Mouse (Mus musculus): ENCODE data around the gene Tnf.
A peak's percentile ranks its signal among the peaks of the same experiment; 100 is the strongest.

The Tnf gene

GRCm38 (mm10) chr17:35174201-35174977, 27.4 kb downstream of the Tnf start:
- DNase-seq (ENCODE audit: low spot score in 2 of 2), result no peak

DNA sequence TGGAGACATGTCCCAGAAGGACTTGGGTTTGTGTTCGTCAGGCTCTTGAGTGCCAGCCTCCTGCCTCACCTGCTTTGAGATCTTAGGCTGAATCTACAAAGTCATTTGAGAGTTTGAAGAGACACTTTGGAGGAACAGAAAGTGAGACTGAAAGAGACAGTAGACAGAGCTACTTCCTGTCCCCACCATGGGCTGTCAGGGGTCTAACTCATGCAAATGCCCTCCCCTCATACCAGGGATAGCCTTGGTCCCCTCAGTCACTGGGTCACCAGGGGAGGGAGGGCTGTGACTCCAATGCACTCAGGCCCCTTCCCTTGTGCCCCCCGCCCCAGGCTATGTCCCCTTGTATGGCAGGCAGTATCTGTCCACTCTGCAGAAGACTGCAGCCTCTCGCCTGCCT, 28.5 kb downstream of the Tnf start:
- DNase-seq (ENCODE audit: low spot score in 2 of 2), result no peak

GRCm38 (mm10) chr17:35172445-35173234, 29.2 kb downstream of the Tnf start:
- no peak for DNase-seq (ENCODE audit: low spot score in 2 of 2)

DNA sequence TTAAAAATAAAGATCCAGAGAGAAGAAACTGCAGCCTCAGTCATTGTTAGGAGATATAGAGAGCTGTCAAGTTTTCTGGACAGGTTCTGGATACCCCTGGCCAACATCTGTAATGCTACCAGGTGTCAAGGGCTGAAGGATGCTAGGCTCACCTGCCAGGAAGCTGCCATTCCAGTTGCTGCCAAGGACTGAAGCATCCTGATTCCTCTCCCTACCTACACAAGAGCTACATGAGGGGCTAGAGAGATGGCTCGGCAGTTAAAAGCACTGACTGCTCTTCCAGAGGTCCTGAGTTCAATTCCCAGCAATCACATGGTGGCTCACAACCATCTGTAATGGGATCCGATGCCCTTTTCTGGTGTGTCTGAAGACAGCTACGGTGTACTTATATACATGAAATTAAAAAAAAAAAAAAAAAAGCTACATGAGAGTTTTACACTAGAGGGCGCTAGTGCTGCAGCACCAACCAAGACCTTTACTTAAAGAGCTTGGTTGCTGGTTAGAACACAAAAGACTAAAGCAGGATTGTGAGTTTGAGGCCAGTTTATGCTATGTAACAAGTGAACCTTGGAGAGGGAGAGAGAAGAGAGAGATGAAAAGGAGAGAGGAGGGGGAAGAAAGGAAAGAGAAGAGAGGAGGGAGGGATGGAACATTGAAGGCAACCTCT, 33.1 kb downstream of the Tnf start:
- peak in 1 of 2 experiments; percentile 65 for DNase-seq (ENCODE audit: low spot score in 2 of 2)

- DNase-seq (ENCODE audit: low spot score in 2 of 2), result no peak
Measured at GRCm38 (mm10) chr17:35167794-35168193, 34.0 kb downstream of the Tnf start.

DNA sequence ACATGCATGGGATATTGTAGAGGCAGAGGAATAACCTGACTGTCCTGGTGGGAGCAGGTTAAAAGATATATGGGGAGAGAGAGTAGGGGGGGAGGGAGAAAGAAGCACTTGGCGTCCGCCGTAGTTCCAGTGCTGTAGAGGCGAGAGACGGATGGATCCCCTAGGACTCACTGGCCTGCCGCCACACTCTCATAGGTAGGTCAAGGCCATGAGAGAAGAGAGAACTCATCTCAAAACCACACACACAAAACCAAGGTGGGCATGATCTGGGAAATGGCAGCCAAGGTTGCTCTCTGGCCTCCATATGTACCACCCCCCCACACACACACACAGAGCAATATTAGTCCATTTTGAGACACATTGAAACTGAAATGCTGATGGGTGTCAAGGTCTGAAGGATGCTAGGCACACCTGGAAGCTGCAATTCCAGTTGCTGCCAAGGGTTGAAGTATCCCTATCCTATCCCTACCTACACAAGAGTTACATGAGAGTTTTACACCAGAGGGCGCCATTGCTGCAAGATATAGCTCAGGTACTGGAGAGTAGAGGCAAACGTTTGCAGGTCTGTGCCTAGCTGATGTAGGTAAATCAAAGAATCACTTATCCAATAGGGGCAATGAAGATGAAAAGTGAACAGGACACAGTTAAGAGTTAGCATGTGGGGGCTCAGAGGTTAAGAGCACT, 35.3 kb downstream of the Tnf start:
- peak; percentile 65 to 79 for DNase-seq (ENCODE audit: low spot score in 2 of 2)

- DNase-seq (ENCODE audit: low spot score in 2 of 2), result no peak
Measured at GRCm38 (mm10) chr17:35165451-35166155, 36.2 kb downstream of the Tnf start.

DNA sequence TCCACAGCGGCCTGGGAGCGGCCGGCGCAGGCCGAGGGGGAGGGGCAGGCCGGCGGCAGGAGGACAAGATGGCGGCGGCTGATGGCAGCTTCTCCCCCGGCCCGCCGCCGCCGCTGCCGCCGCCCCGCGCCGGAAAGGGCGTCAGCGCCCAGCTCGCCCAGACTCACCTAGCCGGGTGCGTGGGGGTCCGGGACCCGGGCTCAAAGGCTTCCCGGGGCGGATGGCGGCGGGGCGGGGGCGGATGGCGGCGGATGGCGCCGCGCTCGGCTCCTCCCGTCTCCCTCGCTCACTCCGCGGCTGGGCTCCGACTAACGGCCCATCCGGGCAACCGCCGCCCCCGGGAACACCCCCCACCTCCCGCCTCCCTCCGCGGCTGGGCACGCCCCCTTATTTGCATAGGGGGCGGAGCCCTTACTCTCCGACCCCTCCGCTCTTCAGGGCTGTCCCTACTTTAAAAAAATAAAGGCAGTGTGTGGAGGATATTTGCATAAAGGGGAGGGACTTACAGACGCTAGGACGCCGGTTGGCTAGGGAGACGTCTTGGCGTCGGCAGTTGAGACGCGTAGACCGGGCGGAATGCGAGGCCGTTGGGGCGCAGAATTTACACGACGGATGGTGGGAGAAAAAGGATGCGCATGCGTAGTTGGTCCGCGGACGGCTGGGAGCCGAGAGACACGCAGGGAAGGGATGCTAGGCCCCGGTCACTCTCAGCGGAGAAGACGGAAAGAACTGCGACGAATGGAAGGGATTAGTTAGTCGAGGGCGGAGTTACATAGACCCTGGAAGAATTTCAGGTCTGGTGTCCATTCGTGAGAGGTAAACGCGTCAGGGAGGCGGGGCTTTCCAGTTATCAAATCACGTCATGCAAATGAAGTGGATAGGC, 37.0 kb downstream of the Tnf start, which contains the start of gene Prrc2a:
Prrc2a (minus strand) TSS at position 330 of the 883 bp plus-strand sequence.
- peak; percentile 96 to 97 for DNase-seq (ENCODE audit: low spot score in 2 of 2)

- no peak for DNase-seq (ENCODE audit: low spot score in 2 of 2)
Measured at GRCm38 (mm10) chr17:35164218-35164567, 37.6 kb downstream of the Tnf start.

DNA sequence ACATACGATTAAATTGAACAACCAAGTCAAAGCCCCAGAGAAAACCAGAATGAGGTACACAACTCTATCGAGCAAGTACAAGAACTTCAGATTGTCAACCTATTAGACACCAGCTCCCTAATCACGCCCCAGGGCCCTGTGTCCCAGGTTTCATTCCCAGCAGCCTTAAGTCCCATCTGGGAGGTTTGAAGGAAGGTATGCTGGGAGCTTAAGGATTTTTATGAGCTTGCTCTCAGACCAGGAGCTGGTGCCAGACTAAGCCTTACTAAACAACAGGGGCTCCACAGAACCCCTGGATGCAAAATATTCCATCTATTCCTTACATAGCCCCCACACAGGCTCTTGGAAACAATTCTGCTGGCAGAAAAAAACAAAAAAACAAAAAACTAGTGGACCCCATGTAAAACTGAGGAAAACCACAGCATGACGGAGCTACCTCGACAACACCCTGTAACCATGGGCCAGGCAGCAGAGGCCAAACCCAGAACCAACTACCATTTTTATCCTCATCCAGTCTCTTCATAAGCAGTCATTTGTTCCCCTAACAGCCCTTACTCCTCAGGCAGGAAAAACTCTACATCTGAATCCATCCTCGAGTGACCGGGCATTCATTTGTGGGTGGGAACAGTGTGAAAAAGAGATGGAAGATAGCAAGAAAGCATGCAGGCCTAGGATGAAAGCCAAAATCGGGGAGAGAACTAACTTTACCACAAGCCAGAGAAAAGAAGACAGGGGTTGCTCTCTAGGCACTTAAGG, 38.3 kb downstream of the Tnf start:
- DNase-seq (ENCODE audit: low spot score in 2 of 2), result no peak

GRCm38 (mm10) chr17:35162730-35163129, 39.1 kb downstream of the Tnf start:
- DNase-seq (ENCODE audit: low spot score in 2 of 2), result no peak

DNA sequence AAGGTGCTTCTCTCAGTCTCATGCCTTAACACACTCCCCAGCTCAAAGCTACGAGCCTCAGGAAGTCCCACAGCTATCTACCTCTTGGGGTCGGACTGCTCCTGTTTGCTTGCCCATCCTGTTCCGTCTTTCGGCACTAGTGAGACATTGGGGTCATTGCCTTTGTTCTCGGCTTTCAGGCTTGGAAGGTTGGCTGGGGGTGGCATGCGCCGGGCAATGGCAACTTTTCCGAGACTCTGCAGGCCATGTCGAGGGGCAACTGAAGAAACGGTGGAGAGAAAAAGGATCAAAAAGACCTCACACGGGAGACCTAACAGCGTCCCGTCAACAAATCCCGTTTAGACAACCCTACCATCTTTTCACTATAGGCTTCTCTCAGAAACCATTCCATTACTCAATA, 39.7 kb downstream of the Tnf start:
- DNase-seq (ENCODE audit: low spot score in 2 of 2), result no peak

DNA sequence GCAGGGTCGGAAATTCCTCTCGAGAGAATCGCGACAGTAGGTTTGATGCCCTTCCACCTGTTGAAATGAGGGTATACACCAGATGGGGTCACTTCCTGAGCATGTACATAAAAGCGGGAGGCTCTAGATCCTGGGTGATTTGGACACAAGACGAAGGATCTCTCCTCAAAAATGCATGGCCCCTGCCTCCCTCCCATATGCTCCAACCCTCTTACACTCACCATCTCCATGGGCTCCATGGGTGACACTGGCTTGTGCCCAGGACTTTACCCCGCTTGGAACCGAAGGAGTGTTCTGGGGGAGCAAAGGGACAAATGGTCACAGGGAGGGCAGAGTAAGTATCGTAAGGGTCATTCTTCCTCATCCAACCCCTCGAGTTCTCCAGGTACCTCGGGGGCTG, 40.4 kb downstream of the Tnf start:
- no peak for DNase-seq (ENCODE audit: low spot score in 2 of 2)

- DNase-seq (ENCODE audit: low spot score in 2 of 2), result no peak
Measured at GRCm38 (mm10) chr17:35159638-35160037, 42.2 kb downstream of the Tnf start.

GRCm38 (mm10) chr17:35158850-35159593, 42.8 kb downstream of the Tnf start:
- DNase-seq (ENCODE audit: low spot score in 2 of 2), result no peak

GRCm38 (mm10) chr17:35157661-35158175, 44.1 kb downstream of the Tnf start:
- DNase-seq (ENCODE audit: low spot score in 2 of 2), result no peak

GRCm38 (mm10) chr17:35157254-35157653, 44.6 kb downstream of the Tnf start:
- DNase-seq (ENCODE audit: low spot score in 2 of 2), result no peak

- no peak for DNase-seq (ENCODE audit: low spot score in 2 of 2)
Measured at GRCm38 (mm10) chr17:35156461-35157200, 45.2 kb downstream of the Tnf start.

Measured in thymus, postnatal 10 days (tissue).